Mouse (Mus musculus) erythroblast, embryonic 14.5 days (primary cell): Measurements from ENCODE around the gene Asf1b. TPM values are rescaled to one million over a fixed set of nuclear protein-coding genes. Genes with fewer than 3 reads are reported as not detected.

ENCODE experiments used
- H3K27me3 ChIP-seq: 2 replicates; pipeline ENCODE4 v1.6.1; 2012; ENCODE audit warnings: inconsistent platforms; ENCODE audit not compliant: control insufficient read depth
- H3K36me3 ChIP-seq: 2 replicates; pipeline ENCODE4 v1.6.1; 2012; ENCODE audit warnings: mild to moderate bottlenecking, inconsistent platforms; ENCODE audit not compliant: control insufficient read depth
- H3K4me1 ChIP-seq: 2 replicates; pipeline ENCODE4 v1.6.1; 2012; ENCODE audit warnings: inconsistent platforms; ENCODE audit not compliant: control insufficient read depth
- H3K4me3 ChIP-seq: replicated peaks from 2 replicates; pipeline ENCODE3; 2012; ENCODE audit warnings: moderate library complexity, mild to moderate bottlenecking, inconsistent platforms
- H3K9me3 ChIP-seq: 2 replicates; pipeline ENCODE4 v1.6.1; 2012; ENCODE audit warnings: low read length, inconsistent platforms, mixed read lengths; ENCODE audit not compliant: control insufficient read depth
- GATA1 ChIP-seq: IDR thresholded peaks from 2 replicates; pipeline ENCODE4 v1.6.1; 2012; ENCODE audit warnings: low read length, inconsistent platforms, mixed read lengths
- TAL1 ChIP-seq: IDR thresholded peaks from 3 replicates; pipeline ENCODE4 v1.6.1; 2012; ENCODE audit warnings: low read length, inconsistent platforms, mixed read lengths
- polyA plus RNA-seq: library from polyadenylated mRNA; stranded (reverse); fragments of >175 nt; gene quantifications from 2 replicates; pipeline ENCODE4 v1.2.3, GENCODE M21; 2012

Gene Asf1b
- polyA plus RNA-seq, 1 experiment, result 56.4 TPM

DNA sequence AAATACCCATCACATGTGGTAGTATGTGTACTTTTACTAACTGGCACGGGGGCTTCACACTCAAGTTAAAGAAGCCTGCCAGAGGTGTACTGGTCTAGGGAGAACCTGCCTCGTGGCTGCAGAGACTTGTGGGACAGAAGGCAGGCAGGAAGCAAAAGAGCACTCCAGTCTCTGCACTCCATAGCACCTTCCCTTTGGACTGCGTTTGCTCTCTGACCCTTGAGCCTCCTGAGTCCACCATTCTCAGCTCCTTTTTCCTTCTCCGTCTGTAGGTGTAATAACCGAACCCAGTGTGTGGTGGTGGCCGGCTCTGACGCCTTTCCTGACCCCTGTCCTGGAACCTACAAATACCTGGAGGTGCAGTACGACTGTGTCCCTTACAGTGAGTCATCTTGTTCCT is 32.6 kb upstream of the Asf1b start:
- no peak overlapping the region for H3K4me3 ChIP-seq
- peaks cover 2% of the 10 kb centered on the region for H3K4me1 ChIP-seq
- no peaks in the 10 kb centered on the region; the same call in 1 of the 2 replicates for H3K36me3 ChIP-seq
- no peaks in the 10 kb centered on the region for H3K9me3 ChIP-seq
- TF ChIP-seq GATA1 (no peak), TAL1 (no peak)
- no peaks in the 10 kb centered on the region for H3K27me3 ChIP-seq

DNA sequence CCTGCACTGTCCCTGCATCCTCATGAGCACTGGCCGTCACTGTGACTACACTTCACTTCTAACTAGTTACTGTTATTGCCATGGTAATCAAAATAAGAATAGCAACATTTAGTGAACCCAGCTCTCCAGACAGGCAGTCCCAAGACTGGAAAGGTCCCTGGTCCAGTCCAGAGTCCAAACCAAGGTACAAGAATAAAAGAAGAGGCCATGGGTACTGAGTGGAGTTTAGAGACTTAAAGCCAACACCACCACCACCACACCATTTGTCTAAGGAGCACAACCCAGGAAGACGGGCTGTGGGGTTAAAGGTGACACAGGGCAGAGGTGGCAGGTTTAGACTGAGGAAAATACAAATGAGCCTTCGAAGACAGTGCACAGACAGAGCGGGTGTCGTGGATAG is 30.7 kb upstream of the Asf1b start:
- Histone ChIP-seq H3K36me3 (peaks cover 2% of the 10 kb centered on the region; the same call in 1 of the 2 replicates), H3K27me3 (no peaks in the 10 kb centered on the region), H3K4me3 (no peak overlapping the region), H3K9me3 (no peaks in the 10 kb centered on the region), H3K4me1 (no peaks in the 10 kb centered on the region; the same call in 1 of the 2 replicates)
- TF ChIP-seq TAL1, result no peak
- no peak for TF ChIP-seq GATA1

DNA sequence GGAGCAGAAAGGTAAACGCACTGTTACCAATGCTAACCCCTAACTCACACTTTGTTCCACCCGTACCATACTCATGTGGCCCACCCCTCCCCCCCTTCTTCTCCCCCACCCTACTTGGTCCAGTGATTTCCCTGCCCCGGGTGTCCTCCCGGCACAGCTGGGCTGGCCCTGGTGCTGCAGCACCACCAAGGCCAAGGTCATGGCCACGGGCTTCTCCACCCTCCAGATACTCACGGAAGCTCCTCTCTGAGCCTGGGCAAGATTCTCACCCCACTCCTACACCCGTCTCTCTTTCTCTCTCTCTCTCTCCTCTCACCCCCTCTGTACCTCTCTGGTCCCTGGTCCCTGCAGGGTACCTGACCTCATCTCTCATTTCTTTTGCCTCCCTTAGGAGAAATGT is 29.0 kb upstream of the Asf1b start:
- Histone ChIP-seq H3K36me3 (peaks cover 6% of the 10 kb centered on the region; the same call in 1 of the 2 replicates), H3K4me3 (no peak overlapping the region), H3K9me3 (no peaks in the 10 kb centered on the region), H3K27me3 (no peaks in the 10 kb centered on the region), H3K4me1 (no peaks in the 10 kb centered on the region)
- TF ChIP-seq TAL1 (no peak), GATA1 (no peak)

DNA sequence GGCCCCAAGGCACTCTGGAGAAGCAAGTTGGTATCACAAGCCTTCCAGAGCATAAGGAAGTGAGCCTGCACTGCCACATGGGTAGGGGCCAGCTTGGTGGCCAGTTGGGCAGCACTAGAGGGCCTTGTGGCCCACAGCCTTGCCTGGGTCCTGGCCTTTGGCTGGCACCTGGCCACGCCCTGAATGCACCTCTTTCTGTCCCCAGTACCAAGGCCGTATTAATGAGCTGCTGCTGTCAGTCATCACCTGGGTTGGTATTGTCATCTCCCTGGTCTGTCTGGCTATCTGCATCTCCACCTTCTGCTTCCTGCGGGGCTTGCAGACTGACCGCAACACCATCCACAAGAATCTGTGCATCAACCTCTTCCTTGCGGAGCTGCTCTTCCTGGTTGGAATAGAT is 21.1 kb upstream of the Asf1b start:
- no peak for TF ChIP-seq GATA1
- no peak for TF ChIP-seq TAL1
- Histone ChIP-seq H3K36me3 (peaks cover 10% of the 10 kb centered on the region; the same call in 1 of the 2 replicates), H3K27me3 (no peaks in the 10 kb centered on the region), H3K4me1 (no peaks in the 10 kb centered on the region), H3K4me3 (no peak overlapping the region), H3K9me3 (no peaks in the 10 kb centered on the region)

DNA sequence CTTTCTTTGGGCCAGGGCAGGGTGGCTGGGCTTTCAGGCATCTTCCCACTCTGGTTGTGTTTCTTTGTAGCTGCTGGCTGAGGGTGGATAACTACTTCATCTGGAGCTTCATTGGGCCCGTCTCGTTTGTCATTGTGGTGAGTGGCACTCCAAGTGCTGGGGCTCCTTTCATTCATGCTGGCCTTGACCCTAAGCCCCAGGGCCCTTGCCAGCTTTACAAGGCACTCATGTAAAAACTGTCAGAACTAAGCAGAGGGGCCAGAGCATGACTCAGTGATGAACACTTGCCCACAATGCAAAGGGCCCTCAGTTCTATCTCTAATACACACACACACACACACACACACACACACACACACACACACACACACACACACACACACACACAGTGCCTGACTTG is 20.3 kb upstream of the Asf1b start:
- H3K36me3 ChIP-seq, result peaks cover 6% of the 10 kb centered on the region; the same call in 1 of the 2 replicates
- no peaks in the 10 kb centered on the region for H3K9me3 ChIP-seq
- H3K4me3 ChIP-seq, result no peak overlapping the region
- no peaks in the 10 kb centered on the region for H3K4me1 ChIP-seq
- TF ChIP-seq GATA1, result no peak
- no peaks in the 10 kb centered on the region for H3K27me3 ChIP-seq

DNA sequence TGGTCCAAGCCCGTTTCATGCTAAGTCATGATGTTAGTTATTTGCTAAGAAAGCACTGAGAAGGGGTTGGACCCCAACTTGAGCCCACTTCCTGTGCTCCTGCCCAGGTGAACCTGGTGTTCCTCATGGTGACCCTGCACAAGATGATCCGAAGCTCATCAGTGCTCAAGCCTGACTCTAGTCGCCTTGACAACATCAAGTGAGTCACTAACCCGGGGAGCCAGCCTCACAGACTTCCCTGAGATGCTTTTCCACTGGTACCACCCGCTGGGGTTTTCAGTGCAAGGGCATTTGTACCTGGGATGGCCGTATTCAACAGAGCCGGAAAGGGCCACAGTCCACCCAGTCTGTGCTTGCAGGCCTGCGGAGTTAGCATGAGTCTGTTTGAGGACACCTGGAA is 19.9 kb upstream of the Asf1b start:
- Histone ChIP-seq H3K9me3 (no peaks in the 10 kb centered on the region), H3K36me3 (peaks cover 6% of the 10 kb centered on the region; the same call in 1 of the 2 replicates), H3K27me3 (no peaks in the 10 kb centered on the region), H3K4me3 (no peak overlapping the region), H3K4me1 (no peaks in the 10 kb centered on the region)
- TF ChIP-seq TAL1 (no peak), GATA1 (no peak)

DNA sequence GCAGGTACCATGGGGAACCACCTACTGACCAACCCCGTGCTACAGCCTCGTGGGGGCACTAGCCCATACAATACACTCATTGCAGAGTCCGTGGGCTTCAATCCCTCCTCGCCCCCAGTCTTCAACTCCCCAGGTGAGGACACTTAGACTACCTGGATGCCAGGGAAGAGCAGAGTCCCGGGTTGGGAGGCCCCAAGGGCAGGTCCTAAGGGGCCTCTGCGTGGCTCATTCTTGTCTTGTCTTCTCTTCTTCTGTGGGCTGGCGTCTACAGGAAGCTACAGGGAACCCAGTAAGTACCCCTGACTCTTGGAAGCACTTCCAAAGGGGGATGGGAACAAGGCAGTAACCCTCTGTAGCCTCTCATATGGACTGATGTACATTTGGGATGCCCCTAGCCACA is 17.7 kb upstream of the Asf1b start:
- no peaks in the 10 kb centered on the region for H3K4me1 ChIP-seq
- TF ChIP-seq TAL1 (no peak), GATA1 (no peak)
- no peak overlapping the region for H3K4me3 ChIP-seq
- peaks cover 4% of the 10 kb centered on the region; the same call in 1 of the 2 replicates for H3K36me3 ChIP-seq
- no peaks in the 10 kb centered on the region for H3K9me3 ChIP-seq
- no peaks in the 10 kb centered on the region for H3K27me3 ChIP-seq

DNA sequence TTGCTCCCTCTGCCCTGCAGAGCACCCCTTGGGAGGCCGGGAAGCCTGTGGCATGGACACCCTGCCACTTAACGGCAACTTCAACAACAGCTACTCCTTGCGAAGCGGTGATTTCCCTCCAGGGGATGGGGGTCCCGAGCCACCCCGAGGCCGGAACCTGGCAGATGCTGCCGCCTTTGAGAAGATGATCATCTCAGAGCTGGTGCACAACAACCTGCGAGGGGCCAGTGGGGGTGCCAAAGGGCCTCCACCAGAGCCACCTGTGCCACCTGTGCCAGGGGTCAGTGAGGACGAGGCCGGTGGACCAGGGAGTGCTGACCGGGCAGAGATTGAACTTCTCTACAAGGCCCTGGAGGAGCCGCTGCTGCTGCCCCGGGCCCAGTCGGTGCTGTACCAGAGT is 17.0 kb upstream of the Asf1b start:
- peaks cover 4% of the 10 kb centered on the region; the same call in 1 of the 2 replicates for H3K36me3 ChIP-seq
- TF ChIP-seq TAL1 (no peak), GATA1 (no peak)
- no peaks in the 10 kb centered on the region for H3K4me1 ChIP-seq
- H3K27me3 ChIP-seq, result no peaks in the 10 kb centered on the region
- H3K4me3 ChIP-seq, result no peak overlapping the region
- no peaks in the 10 kb centered on the region for H3K9me3 ChIP-seq

DNA sequence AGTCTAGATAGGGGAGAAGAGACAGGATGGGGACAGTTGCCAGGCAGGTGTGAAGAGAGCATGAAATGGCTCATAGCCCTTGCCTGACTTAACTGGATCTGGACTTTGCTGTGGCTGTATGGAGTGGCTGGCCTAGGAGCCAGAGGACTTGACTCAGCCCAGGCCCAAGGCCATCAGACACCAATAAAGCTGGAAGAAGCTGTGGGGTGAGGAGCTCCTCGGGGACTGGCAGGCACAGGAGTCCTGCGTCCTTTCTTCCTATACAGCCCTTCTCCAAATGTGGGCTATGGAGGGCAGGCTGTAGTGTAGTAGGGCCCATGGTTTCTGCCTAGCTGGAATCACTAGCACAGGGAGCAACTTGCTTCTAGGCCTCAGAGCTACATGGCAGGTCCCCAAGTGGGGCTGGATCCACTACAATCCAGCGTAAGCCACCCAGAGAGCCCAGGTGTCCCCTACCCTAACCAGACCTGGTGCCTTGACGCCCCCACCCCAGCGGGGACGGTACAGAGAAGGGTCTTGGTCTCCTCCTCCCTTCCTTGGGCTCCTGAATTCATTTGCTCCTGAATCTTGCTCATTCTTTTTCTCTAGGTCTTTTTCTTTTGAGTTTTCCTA is 14.1 kb upstream of the Asf1b start:
- no peaks in the 10 kb centered on the region for H3K27me3 ChIP-seq
- H3K9me3 ChIP-seq, result no peaks in the 10 kb centered on the region
- no peak overlapping the region for H3K4me3 ChIP-seq
- H3K36me3 ChIP-seq, result no peaks in the 10 kb centered on the region; the same call in 1 of the 2 replicates
- no peaks in the 10 kb centered on the region for H3K4me1 ChIP-seq
- TF ChIP-seq GATA1, result no peak
- TF ChIP-seq TAL1, result no peak

DNA sequence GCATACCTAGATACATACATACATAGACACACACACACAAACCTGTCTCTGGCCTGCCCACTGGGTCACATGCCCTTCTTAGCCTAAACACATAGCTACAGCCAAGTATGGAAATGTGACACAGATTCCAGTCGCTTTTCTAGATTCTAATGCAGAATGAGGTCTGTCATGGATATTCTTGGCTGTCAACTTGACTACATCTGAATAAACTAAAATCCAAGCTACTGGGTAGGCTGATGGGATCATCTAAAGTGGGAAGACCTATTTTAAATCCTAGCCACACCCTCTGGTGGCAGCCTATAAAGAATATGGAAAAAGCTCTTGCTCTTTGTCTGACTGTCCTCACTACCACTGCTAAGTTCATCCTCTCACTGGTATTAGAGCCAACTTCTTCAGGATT is 12.9 kb upstream of the Asf1b start:
- peaks cover under 1% of the 10 kb centered on the region; the same call in 1 of the 2 replicates for H3K27me3 ChIP-seq
- TF ChIP-seq TAL1, result no peak
- no peak for TF ChIP-seq GATA1
- H3K4me3 ChIP-seq, result no peak overlapping the region
- H3K4me1 ChIP-seq, result no peaks in the 10 kb centered on the region
- no peaks in the 10 kb centered on the region for H3K9me3 ChIP-seq
- H3K36me3 ChIP-seq, result no peaks in the 10 kb centered on the region; the same call in 1 of the 2 replicates
